Mouse (Mus musculus) erythroblast, embryonic 14.5 days (primary cell): ENCODE measurements around the gene Bicc1.

Source experiments
- GATA1 ChIP-seq: IDR thresholded peaks from 2 replicates; pipeline ENCODE4 v1.6.1; 2012; ENCODE audit warnings: low read length, inconsistent platforms, mixed read lengths
- TAL1 ChIP-seq: IDR thresholded peaks from 3 replicates; pipeline ENCODE4 v1.6.1; 2012; ENCODE audit warnings: low read length, inconsistent platforms, mixed read lengths

DNA sequence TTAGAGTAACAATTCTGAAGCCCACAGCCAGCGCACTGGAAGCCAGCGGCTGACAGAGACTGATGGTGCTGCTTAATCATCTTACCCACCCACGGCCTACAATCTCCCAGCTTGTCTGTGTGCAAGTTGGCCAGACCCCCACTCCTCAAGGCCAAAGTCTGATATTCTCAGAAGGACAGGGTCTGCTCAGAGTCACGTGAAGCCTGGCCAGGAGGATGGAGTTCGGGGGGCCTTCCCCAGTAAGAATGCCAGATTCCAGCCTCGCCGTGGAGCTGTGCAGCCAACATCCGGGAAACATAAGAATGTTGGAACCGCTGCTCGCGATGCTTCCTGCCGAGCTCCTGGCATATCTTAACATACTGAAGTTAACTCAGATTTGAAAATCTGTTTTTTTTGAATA lies 219.7 kb downstream of the Bicc1 start:
- TF ChIP-seq TAL1 (no peak), GATA1 (no peak)
